Mouse (Mus musculus): Measurements from ENCODE around the gene Gm765.

DNA sequence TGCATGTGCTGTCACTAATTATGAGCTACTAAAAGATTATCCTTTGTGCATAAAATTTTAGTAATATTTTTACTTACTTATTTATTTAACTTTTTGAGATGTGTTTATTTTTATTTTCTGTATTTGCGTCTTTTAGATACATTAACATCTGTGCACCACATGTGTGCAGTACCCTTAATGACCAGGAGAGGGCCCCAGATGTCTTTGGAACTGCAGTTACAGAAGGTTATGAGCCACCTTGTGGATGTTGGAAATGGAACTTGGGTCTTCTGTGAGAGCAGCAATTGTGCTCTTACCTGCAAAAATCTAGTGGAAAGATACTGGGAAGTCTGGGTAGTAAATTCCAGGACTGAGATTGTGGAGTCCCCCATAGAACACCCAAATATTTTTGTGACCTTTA is 71.0 kb downstream of the Gm765 start:
- peak; percentile 87 for TF ChIP-seq CTCF (IDR thresholded peaks at IDR 0.05)
- TF ChIP-seq POLR2A (IDR thresholded peaks at IDR 0.05; ENCODE audit: insufficient read depth, low read depth, low read length): no peak

All from heart, adult 2 months (tissue).